Mouse (Mus musculus) adrenal gland (tissue): Measurements from ENCODE around the gene Ehd1.
"Not testable (repeated sequence)": the region's sequence is repeated elsewhere in the genome, so short reads cannot be mapped to it uniquely, and the experiment has no call there.

ENCODE experiments used
- intact Hi-C: fragments of 180-260 bp; cut with DNase I; formaldehyde crosslinking; loops from one replicate; pipeline ENCODE4 v1.15.1; 2025

Gene Ehd1

DNA sequence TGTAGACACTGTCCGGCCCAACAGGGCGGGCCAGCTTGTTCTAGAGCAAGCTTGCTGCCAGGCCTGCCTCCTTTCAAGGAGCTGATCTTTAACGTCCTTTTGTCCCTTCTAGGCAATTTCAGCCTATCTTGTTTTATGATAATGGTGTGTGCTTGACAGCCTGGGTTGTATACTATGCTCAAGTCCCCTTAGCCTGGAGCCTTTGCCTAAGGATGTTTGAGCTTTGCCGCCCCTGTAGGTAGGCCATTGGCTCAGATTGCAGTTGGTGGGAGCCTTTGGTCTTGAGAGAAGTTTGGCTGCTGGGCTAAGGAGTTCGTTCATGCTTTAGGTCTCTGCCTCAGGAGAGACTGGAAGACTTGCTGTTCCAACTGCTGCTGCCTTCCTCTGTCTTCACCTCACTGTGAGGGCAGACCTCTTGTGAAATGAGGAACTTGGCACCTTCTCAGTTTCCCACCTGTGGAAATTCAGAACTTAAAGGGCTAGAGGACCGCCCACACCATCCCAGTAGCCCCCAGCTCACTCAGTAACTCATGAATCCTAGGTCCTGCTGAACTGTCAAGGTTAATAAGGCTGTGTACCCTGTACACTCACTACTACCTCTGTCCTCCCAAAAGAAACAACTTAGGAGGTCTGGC is 2.0 kb downstream of the Ehd1 start:
- intact Hi-C loops: no loop called here

DNA sequence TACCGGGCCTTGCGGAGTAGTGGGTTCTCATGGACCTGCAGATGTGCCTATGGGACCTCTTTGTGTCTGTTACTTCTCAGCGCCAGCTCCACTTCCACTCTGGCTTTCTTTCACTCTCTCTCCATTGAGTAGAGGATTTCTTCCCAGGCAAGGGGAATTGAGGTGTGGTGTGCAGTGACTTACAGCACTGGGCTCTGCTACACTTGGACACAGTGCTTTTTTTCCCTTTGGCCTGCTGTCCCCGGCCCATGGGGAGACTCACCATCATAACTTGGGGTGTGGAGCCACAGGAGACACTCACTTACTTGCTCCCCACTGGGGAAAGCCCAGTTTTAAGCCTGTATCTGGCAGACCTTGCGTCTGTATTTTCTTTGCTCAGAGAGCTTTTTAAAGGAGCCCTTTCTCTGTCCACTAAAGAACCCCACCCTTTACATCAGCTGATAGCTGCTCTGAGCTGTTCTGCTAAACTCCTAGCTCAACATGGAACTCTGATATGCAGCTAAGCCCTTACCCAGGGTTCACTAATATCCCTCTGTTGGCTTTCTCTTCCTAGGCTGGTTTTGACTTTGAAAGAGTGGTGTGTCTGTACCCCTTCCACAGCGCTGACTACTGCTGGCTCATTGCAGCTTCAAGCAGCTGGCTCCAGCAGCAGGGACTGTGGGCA is 3.1 kb downstream of the Ehd1 start:
- intact Hi-C loops: no loop called here

DNA sequence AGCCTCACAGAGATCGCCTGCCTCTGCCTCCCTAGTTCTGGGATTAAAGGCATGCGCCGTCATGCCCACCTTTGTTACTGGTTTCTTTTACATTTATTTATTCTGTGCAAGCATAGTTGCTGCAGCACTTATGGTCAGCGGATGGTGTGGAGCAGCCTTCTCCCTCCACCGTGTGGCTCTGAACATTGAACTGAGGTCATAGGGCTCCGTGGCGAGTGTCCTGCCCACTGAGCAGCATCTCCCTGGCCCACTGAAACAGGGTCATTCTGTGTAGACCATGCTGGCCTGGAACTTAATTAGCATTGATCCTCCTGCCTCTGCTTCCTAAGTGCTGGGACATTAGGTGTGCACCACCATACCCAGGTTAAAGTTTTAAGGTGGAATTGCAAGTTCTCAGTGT is 4.0 kb downstream of the Ehd1 start:
- intact Hi-C loops: no loop called here

DNA sequence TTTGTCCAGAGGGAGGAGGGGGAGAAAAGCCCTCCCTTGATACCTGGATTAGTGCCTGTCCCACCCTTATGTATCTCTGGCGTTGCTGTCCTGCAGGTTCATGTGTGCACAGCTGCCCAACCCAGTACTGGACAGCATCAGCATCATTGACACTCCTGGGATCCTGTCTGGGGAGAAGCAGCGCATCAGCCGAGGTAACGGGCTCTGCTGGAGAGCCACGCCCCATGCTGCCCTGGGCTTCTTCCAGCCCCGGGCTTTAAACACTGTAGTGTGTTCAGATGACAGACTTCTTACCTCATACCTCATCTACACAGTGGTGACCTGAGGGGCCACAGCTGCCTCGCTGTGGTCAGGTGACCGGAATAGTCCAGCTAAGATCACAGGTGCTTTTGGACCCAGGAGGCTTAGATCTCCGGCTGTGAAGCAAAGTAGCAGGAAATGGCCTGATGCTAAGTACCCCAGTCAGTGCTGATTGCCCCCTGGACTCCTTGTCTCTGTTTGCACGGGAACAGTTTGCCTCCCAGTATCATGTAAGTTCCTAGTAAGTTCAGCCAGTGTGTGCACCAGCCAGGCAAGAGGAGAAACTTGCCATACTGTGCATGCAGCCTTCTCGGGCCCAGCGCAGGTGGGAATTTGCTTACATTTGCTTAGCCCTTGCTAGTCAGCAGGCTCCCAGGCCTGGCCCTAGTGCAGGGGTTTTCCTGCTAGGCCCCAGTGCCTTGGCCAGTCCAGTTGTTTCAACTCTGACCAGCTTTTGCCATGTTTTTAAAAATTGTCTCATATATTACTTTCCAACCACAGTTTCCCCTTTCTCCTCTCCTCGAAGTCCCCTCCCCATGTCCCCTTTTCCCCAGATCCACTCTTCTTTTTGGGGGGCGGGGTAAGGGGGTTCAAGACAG is 4.8 kb downstream of the Ehd1 start:
- intact Hi-C loops: no loop called here

DNA sequence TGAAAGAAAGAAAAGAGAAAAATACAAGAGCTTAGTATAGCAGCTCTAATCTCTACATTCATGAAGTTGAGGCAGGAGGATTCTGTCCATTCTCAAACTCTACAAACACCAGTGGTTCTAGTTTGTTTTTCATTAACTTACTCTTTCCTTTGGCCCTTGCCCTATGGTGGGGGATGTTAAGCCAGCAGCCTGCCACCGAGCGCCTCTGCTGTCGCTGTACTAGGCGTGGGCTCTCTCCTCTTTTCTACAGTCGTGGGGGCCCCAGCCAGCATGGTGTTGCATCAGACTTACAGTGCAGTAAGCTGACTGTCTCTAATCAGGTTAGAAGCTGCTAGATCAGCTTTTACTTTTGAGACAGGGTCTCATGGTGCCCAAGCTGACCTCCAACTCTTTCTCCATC is 6.5 kb downstream of the Ehd1 start:
- intact Hi-C loops: no loop called here

DNA sequence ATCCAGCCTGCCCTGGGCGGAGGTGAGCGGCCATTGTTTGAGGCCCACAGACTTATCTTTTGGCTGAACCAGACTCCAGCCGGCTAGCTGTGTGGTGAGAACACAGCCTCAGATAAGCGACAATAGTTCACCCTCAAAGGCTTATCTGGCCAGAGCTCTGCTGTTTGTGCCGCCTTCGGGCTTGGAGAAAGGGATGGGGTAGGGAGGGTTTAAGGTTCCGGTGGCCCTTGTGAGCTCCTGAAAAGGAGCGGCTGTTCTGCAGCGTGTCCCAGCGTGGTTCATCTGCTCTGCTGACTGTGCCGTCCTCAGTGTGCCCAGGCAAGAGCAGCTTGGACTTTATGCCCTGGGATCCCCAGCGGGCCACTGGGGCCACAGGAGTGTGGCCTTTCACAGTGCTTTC is 8.0 kb downstream of the Ehd1 start:
- intact Hi-C loops: no loop called here

DNA sequence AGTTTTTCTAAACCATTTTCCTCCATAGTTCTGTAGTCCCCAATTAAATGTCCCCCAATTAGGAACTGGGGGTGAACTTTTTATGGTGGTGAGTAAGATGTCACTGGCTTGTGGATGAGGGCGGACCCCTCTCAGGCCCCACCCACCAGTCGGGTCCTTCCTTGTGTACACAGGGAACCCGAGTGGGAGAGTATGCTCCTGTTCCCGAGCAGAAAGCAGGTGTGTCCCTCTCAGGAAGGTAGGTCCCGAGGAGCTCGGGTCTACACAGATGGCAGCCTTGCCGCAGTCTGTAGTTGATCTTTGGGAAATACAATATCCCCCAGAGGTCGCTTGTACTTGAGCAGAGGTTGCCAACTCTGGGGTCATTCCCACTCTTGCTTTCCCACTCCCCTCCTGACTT is 8.7 kb downstream of the Ehd1 start:
- intact Hi-C loops: no loop called here

DNA sequence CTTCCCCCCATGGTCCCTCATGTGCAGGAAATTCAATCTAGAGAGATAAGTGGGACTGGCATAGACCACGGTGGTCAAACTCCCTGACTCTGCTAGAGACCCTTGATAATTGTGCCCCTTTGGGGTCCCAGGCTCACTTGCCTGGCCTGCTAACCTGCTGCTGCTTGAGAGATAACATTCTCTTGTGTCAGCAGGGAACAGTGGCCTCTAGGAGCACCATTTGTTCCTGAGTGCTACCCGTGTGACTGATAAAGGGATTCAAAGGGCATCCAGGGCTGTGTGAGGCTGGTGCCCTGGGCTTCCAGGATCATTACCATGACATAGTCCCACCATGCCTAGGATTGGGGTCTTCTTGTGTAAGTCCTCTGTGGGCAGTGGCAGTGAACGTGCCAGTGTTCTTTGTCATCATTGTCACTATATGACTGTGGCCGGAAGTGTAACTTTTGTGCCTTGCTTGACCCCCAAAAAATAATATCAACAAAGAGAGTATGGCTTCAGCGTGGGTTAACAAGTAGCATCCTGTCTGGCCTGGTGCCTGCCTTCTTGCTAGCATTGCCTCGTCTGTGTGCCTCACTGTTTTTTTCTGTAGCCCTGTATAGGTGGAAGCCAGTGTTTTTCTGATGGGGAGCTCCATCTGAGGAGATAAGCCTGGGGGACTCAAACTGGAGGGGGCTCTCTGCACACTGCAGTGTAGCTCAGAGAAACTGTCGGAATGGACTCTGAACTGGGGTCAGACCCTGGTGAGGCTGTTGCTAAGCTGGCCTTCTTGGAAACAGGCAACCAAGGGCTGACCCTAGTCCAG is 9.3 kb downstream of the Ehd1 start:
- intact Hi-C loops: no loop called here

DNA sequence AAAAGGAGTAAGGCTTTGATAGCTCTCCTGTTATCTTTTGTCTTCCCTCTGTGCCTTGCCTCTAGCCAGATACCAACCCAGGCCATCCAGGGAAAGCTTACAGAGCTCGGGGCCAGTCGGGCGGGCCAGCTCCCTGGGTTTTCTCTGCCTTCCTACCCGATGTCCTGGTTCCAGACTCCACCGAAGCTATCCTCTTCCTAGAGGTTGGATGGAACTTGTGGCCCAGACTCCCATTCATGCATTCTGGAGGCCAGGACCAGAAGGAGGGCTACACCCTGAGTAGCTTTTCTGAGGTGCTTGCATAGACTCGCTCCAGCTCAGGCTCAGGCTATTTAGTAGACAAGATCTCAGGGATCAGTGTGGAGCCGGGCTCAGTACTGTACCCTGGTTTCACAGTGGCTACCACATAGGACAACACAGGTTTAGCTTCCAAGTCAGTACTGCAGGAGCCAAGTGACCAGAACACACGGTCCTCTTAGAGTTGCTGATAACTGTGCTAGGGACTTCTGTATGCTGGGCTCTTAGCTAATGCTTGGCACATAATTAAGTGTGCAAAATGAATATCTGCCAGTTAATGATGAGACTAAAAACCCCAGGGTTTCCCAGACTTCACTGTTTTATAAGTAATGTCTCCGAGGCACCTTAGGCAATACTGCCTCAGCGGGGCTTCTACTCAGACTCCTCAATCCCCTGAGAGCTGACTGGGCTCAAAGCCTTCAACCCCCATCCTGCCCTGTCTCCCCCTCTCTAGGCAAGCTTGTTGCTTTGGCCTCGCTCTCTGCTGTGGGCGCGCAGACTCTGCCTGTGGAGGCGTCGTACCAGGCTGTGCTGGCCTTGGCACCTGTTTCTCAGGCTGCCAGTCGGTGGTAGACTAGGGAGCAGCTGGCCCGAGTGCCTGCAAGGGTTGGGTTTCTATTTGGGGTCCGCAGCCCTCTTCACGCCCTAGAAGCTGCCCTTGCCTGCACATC is 10.2 kb downstream of the Ehd1 start:
- intact Hi-C loops: no loop called here

DNA sequence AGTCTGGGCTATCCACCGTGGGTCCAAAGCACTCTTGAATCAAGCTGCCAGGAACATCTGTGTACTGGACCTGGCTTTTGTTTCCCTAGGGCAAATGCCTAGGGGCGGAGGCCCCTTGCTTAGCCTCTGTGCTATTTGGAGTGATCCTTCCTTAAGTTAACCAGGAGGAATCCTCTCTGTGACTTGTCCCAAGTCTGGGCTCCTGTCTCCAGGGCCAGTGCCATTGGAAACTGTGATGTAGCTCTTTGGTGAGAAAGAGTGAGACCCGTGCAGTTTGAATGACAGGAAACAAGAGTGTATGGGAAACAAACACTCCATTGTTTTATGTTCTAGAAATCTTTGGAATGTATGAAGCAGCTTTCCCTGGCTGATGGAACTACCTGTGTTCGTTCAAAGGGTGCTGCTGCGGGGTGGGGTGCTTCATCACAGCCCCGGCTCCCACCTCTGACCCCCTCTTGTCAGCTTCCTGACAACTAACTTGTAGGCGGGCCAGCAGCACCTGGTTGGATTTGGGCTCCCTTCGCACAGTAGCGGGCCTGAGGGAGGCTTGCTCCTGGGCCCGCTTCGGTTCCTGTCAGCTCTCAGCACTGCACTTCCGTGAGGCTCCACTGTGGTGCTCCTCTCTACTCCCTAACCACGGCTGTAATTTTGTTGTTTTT is 11.8 kb downstream of the Ehd1 start:
- intact Hi-C loops: no loop called here

DNA sequence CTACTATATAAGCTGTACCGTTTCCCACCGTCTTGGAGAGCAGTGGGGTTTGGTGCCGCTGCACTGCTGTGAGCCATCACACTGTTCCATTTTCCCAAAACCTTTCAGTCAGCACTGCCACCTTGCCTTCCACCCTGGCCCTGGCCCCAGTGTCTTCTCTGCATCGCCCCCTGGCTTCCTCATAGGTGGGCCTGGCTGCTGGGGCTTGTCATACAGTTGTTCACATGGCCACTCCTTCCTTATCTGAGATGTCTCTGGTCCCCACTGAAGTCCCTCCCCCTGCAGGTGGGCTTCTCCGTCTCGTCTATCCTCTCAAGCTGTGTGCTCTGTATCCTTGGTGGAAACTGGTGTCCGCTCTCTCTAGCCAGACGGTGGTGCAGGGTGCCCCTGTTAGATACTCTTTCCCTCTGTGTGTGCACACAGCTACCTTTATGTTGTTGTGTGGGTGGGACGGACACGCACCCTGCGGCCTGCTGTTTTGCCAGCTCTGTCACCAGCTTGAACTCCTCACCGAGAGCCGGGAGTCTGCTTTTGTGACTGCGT is 13.2 kb downstream of the Ehd1 start:
- intact Hi-C loops: no loop called here

DNA sequence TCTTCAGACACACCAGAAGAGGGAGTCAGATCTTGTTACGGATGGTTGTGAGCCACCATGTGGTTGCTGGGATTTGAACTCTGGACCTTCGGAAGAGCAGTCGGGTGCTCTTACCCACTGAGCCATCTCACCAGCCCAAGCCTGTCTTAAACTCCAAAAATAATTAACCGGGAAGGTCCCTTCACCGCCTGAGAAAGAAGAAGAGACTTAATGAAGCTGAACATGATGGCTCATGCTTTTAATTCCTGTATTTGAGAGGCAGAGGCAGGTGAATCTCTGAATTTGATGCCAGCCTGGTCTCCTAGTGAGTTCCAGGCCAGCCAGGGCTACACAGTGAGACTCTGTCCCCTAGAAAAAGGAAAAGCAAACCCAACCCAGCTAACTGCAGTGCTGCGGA is 14.2 kb downstream of the Ehd1 start:
- intact Hi-C loops: not testable (repeated sequence)

DNA sequence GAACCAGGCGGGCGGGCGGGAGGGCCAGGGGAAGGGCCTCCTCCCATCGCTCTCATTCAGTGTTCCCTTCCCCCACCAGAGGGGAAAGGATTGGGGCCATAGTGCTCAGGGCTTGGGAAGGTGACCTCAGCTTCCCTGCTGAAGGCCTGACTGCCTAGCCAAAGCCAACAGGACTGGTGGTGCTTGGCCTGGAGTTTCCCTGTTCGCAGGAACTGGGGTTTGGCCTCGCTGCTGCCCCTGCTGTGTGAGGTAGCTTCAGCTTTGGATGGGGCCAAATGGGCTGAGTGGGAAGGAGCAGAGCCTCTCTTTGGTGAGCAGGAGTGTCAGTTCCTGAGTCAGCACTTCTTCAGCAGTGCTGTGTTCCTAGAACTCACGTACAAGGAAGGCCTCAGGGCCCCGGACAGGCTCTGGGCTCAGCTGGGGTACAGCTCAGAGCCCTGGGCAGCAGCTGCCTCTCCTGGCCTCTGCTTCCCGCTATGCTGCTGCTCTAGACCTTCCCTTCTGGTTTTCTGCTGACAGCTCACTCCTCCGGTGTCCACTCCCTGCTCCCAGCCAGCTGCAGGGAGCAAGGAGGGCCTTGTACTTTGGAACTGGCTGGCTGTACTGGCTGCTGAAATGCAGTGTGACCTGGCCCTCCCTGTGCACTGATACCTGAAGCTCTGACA is 14.7 kb downstream of the Ehd1 start:
- intact Hi-C loops: no loop called here

DNA sequence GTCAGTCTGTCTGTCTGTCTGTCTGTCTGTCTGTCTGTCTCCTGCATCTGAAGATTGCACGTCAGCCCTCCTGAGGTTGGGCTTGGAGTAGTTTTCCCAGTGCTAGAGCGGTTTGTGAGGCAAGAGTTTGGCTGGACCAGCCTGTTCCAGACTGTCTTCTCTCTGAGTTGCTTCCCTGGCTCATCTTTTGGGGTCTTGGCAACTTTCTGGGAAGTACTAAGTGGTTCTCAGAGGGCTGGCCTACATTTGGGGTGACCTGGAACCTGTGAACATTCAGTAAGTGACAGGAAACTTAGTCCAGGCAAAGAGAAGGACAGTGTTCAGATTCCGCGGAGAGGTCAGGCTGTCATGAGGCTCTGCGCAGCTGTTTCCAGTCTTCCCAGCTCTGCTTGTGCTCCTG is 15.7 kb downstream of the Ehd1 start:
- intact Hi-C loops: no loop called here

DNA sequence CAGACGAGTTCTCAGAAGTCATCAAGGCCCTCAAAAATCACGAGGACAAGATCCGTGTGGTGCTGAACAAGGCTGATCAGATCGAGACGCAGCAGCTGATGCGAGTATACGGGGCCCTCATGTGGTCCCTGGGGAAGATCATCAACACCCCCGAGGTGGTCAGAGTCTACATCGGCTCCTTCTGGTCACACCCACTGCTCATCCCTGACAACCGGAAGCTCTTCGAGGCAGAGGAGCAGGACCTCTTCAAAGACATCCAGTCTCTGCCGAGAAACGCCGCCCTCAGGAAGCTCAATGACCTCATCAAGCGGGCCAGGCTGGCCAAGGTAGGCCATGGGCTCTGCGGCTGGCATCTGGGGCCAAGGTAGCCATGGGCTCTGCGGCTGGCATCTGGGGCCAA is 17.8 kb downstream of the Ehd1 start:
- intact Hi-C loops: no loop called here

DNA sequence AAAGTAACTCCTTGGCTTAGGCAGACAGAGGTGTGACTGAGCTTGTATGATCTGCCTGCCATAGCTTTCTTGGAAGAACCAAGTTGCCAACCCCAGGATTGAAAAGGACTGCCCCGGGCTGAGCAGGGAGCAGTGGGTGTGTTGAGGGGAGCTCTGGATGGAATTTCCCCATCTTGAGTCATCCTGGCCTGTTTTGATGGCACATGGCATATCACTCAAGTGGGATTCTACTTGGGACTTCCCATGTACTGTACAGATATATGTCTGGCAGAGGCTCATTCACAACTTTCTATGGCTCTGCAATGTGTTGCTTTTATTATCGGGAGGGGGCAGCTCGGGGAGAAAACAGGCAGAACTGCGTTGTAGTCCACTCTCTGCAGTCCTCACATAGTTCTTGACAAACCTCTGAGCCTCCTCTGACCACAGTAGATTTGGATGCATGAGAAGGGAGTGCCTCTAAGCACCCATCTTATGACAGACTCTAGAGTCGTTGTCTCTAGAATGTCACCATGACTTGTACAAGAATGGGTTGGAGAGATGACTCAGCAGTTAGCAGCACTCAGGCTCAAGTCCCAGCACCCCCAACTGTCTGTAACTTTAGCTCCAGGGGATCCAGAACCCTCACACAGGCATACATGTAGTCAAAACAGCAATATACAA is 20.2 kb downstream of the Ehd1 start:
- intact Hi-C loops: loop anchor here (2.0 kb wide), 1 partner anchor 20 kb away; the partner anchor contains the start of gene Ehd1

DNA sequence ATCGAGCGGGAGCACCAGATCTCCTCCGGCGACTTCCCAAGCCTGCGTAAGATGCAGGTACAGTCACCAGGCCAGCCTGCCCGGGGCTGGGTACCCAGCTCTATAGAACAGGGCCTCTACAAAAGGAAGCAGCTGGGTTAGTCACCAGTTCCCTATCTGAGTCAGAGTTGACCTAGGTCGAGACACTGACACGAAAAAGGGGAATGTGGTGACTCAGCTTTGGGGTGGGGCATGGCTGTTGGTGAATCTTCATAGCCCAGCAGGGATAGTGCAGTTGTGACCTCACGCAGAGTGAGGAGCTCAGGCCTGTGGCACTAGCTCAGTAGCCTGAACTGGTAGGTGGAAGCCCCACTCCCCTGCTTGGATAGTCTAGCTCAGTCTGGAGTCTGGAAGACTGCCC is 21.1 kb downstream of the Ehd1 start:
- intact Hi-C loops: loop anchor here (2.0 kb wide), 1 partner anchor 21 kb away; the partner anchor contains the start of gene Ehd1

DNA sequence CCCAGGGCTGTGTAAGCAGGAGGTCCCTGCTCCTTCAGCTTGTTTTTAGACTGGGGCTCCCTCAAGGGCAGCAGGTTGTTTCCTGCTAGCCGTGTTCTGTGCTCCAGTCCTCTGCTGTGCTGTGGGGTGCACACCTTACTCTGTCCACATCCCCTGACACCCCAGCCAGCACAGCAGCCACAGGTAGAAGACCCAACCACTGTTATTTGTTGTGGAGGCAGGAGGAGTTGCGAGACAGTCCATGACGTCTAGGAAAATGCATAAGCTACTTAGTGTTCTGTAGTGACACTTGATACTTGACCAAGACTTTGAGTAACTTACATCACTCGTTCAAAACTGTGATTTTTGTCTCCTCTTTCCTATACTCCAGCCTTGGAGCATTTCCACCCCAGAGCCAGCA is 22.5 kb downstream of the Ehd1 start:
- intact Hi-C loops: no loop called here
